Mouse (Mus musculus) heart, adult 2 months (tissue): Measurements from ENCODE around the gene Dscam.

Experiments used
- CTCF ChIP-seq: fragments of 200-600 bp; IDR thresholded peaks from 2 replicates; pipeline ENCODE4 v1.8.1; 2022; ENCODE audit warnings: antibody characterized with exemption, mild to moderate bottlenecking, moderate library complexity
- EP300 ChIP-seq: fragments of 200-500 bp; IDR thresholded peaks from 2 replicates; pipeline ENCODE4 v1.6.1; 2011; ENCODE audit warnings: low read depth, low read length, control low read depth; ENCODE audit not compliant: insufficient read depth
- POLR2A ChIP-seq: fragments of 200-500 bp; IDR thresholded peaks from 2 replicates; pipeline ENCODE4 v1.6.1; 2011; ENCODE audit warnings: mild to moderate bottlenecking, low read depth, low read length, control low read depth; ENCODE audit not compliant: insufficient read depth

DNA sequence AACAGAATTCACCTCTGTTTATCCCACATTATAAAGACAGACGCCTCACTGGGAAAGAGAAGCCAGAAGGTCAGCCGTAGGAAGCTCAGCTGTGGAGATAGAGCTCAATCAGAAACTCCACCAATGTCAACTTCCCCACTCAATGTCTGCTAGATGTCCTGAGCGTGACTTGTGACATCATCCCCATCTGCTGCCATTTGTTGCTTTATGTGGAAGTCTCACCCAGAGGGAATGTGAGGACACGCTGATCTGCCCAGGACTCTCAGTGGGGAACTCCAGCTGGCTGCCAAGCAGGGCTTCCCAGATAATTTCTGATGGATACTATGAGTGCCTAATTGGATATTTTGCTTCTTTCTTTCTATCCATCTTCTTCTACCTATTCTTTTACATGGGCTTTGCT, 103.7 kb downstream of the Dscam start:
- TF ChIP-seq CTCF (no peak), POLR2A (no peak), EP300 (0 out of 2 replicates have a peak, but pooled peaks have one; percentile 44)
